Mouse (Mus musculus) embryonic facial prominence, embryonic 14.5 days (tissue): ENCODE measurements at regions not wholly inside any gene's neighbourhood (a gene's known extent, or its start where the extent isn't known, plus 50 kb on each side); places are given as distances from the start of the nearest gene placed in this dataset.

Experiments used
- ATAC-seq: fragments of 200-750 bp; cut with Nextera tagmentation; 2 replicates; pipeline ENCODE4 v1.8.0; 2017; ENCODE audit warnings: low read depth, moderate number of reproducible peaks, moderate TSS enrichment
- DNase-seq: peaks from one replicate; pipeline ENCODE4 v3.0.0-alpha.2; 2015; ENCODE audit warnings: low spot score
- H3K27ac ChIP-seq: fragments of 300-500 bp; sonication (generic); replicated peaks from 2 replicates; pipeline ENCODE4 v1.5.1; 2014; ENCODE audit warnings: low read depth, mild to moderate bottlenecking, low read length, moderate library complexity
- H3K27me3 ChIP-seq: fragments of 300-500 bp; sonication (generic); replicated peaks from 2 replicates; pipeline ENCODE4 v1.6.1; 2014; ENCODE audit warnings: low read length; ENCODE audit not compliant: control insufficient read depth, insufficient read depth
- H3K36me3 ChIP-seq: fragments of 300-500 bp; sonication (generic); 2 replicates; pipeline ENCODE4 v1.6.1; 2014; ENCODE audit warnings: low read length, mixed read lengths; ENCODE audit not compliant: control insufficient read depth, insufficient read depth
- H3K4me1 ChIP-seq: fragments of 300-500 bp; sonication (generic); 2 replicates; pipeline ENCODE4 v1.6.1; 2014; ENCODE audit warnings: antibody characterized with exemption, low read length; ENCODE audit not compliant: control insufficient read depth, insufficient read depth
- H3K4me2 ChIP-seq: fragments of 300-500 bp; sonication (generic); 2 replicates; pipeline ENCODE4 v1.6.1; 2014; ENCODE audit warnings: low read depth, mild to moderate bottlenecking, low read length, moderate library complexity, mixed read lengths
- H3K4me3 ChIP-seq: fragments of 300-500 bp; sonication (generic); 2 replicates; pipeline ENCODE4 v1.5.1; 2014; ENCODE audit warnings: low read depth, mild to moderate bottlenecking, low read length
- H3K9ac ChIP-seq: fragments of 300-500 bp; sonication (generic); 2 replicates; pipeline ENCODE4 v1.6.1; 2014; ENCODE audit warnings: low read depth, mild to moderate bottlenecking, low read length, moderate library complexity, mixed read lengths
- H3K9me3 ChIP-seq: fragments of 300-500 bp; sonication (generic); 2 replicates; pipeline ENCODE4 v1.6.1; 2016; ENCODE audit warnings: low read length; ENCODE audit not compliant: control insufficient read depth
- WGBS: fragments of 180-500 bp; shearing (Covaris S2); extraction: QIAGEN DNeasy Blood & Tissue Kit; methylation state at CpG from one replicate; pipeline ENCODE4 v1.1.7; 2014; 5-methylcytosine and 5-hydroxymethylcytosine counted together

DNA sequence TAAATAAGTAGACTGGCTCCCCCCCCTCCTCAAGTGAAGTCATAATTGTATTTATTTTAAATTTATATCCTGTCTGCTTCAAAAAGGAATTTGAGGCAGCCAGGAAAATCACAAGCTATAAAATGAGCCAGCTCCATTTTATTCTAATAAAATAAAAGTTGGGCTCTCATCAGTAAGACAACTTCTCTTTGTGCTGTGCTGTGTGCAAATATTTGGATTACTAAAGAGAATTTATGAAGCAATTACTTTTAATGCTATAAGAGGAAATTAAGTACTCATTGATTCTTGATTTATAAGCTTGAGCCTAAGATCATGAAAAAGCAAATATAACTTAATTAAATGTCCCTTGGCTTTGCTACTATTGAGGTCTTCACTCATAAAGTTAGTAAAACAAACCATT, 193.4 kb upstream of the Ctbp2 start:
- H3K36me3 ChIP-seq = no peaks in the 10 kb centered on the region
- H3K4me2 ChIP-seq = no peak overlapping the region
- no peaks in the 10 kb centered on the region for H3K27me3 ChIP-seq
- ATAC-seq = no peak
- no peak overlapping the region for H3K9ac ChIP-seq
- H3K27ac ChIP-seq = no peak overlapping the region
- H3K4me3 ChIP-seq = no peak overlapping the region
- no peaks in the 10 kb centered on the region for H3K4me1 ChIP-seq
- DNase-seq = no peak
- H3K9me3 ChIP-seq = no peaks in the 10 kb centered on the region

DNA sequence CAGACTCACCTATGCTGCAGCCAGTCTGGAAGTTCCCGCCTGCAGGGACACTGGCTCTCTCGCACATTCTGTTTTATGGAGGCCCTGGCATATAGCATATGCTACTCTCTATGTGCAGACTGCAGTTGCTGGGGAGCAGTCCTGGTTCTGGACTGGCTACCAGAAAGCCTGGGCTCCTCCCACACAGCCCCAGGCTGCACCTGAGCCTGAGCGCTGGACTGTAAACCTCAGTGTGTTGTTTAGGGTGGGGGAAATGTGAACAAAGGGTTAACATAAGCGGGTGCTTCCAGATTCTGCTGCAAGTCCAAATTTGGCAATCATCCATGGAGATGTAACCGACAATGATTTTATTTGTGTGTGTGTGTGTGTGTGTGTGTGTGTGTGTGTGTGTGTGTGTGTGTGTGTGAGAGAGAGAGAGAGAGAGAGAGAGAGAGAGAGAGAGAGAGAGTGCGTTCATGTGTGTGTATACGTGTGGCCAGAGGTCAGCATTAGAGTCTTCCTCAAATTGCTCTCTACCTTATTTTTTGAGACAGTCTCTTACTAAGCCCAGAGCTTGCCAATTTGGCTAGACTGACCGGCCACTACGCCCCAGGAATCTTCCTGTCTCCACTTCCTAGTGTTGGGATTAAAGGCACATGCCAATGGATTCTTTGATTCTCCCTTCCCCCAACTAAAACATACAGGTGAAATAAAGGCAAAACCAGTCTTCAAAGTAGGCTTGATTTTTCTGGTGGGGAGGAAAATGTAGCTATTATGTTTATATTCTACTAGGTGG, 192.7 kb upstream of the Ctbp2 start:
- DNase-seq (no peak), ATAC-seq (no peak)
- Histone ChIP-seq H3K27me3 (no peaks in the 10 kb centered on the region), H3K36me3 (no peaks in the 10 kb centered on the region), H3K4me2 (no peak overlapping the region), H3K9me3 (no peaks in the 10 kb centered on the region), H3K9ac (no peak overlapping the region), H3K4me3 (no peak overlapping the region), H3K27ac (no peak overlapping the region), H3K4me1 (no peaks in the 10 kb centered on the region)
- 35% methylated on average over 9 of the region's 9 CpGs for WGBS

DNA sequence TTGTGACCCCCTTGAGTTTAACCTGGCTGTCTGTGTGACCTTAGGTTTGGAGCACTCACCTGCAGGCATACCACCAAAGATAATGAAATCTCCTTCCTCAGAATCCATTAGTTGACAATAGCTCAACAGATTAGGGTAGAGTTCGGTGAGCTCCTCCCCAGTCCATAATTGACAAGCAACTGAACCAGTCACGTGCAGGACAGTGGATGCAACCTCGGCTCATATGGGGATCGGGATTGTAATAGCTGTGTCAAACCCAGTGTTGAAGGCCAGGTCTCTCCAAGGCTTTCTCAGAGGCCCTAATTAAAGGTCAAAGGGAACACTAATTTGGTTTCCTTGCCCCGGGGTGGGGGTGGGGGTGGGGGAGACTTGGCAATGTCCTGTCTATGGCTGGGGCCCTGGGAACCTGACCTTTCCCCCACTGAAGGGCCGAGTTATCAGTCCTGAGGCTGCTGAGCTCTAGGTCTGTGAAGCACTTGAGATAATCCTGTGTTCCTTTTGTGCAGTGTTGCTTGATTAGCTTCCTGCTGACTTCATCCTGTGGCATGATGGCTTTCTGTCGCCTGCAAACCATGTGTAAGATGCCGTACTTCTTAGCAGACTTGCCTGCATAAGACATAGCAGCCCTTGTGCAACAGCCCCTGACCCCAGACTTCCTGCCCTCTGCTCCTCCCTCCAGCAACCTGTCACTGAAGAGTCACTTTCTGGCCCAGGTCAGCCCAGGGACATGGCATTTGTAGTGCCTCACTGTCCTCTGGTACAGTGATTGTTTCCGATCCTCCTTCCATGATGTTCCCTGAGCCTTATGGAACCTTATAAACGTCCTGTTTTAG, 191.3 kb upstream of the Ctbp2 start:
- DNase-seq (no peak), ATAC-seq (no peak)
- Histone ChIP-seq H3K4me2 (no peak overlapping the region), H3K27me3 (no peaks in the 10 kb centered on the region), H3K9ac (no peak overlapping the region), H3K4me1 (no peaks in the 10 kb centered on the region), H3K27ac (no peak overlapping the region), H3K36me3 (no peaks in the 10 kb centered on the region), H3K4me3 (no peak overlapping the region), H3K9me3 (no peaks in the 10 kb centered on the region)
- 31% methylated on average over 10 of the region's 10 CpGs for WGBS

DNA sequence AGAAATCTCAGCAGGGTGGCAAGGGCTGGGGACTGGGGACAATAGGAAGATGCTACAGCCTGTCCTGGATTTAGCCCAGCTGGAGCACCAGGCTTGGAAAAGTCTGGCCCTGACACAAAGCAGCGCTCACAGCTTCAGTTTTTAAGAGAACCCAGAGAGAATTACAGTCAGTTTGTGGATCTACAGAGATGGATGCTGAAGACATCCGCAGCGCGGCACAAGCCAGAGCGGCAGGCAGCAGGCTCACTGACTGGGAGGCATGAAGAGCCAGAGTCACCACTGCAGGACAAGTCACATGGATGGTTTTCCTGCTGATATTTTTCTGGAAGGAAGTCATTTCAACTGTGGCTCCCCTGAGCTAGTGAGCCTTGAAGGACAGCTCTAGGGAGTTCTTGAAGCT, 189.0 kb upstream of the Ctbp2 start:
- no peak overlapping the region for H3K4me2 ChIP-seq
- H3K27ac ChIP-seq = no peak overlapping the region
- WGBS = 38% methylated on average over 5 of the region's 5 CpGs
- DNase-seq = no peak
- no peak overlapping the region for H3K4me3 ChIP-seq
- no peak for ATAC-seq
- no peaks in the 10 kb centered on the region for H3K27me3 ChIP-seq
- no peaks in the 10 kb centered on the region for H3K9me3 ChIP-seq
- H3K9ac ChIP-seq = no peak overlapping the region
- H3K36me3 ChIP-seq = no peaks in the 10 kb centered on the region
- no peaks in the 10 kb centered on the region for H3K4me1 ChIP-seq

DNA sequence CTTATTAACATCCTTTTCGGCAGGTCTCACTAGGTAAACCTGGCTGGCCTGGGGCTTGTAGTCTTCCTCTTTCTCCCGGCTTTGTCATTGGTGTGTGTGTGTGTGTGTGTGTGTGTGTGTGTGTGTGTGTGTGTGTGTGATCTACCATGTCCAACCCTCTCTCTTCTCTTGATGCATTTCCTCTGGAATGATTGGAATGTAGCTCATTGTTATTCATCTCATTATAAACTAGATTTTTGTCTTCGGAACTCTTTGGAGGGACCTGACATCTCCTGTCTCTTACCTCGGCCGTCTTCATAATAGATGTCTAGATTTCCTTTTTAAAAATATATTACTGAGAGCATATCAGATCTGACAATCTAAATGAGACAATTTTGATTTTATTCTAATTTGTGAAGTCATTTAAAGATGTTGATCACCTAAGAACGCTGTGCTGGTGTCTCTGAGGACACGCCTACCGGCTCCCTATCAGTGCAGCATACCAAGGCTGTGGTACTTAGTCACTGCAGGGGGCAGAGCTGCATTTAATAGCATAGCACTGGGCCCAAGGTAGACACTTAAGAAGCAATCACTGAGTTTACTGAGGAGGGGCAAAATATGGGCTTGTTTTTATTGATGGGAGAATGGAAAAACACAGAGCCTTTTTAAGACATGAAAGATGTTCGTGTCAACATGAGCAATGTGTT, 187.1 kb upstream of the Ctbp2 start:
- no peak for DNase-seq

DNA sequence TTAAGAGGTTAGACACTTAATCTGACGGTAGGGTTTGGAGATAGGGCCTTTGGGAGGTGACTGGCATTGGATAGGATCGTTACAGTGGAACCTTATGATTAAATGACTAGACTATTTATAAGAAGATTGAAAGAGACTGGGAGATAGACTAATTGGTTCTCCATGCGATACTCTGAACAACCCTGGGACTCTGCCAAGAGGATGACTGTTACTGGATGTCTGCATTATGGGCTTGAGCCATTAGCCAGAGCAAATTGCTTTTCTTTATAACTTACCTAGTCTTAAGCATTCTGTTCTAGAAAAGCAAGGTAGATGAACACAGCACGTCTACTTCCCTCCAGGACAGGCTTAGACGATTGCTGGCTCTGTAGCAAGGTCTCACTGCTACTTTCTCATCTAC, 180.3 kb upstream of the Ctbp2 start:
- H3K4me1 ChIP-seq = no peaks in the 10 kb centered on the region
- H3K9ac ChIP-seq = no peak overlapping the region
- H3K36me3 ChIP-seq = no peaks in the 10 kb centered on the region
- ATAC-seq = no peak
- no peak overlapping the region for H3K4me2 ChIP-seq
- peak; percentile 13 for DNase-seq
- no peaks in the 10 kb centered on the region for H3K9me3 ChIP-seq
- no peak overlapping the region for H3K27ac ChIP-seq
- no peaks in the 10 kb centered on the region for H3K27me3 ChIP-seq
- no peak overlapping the region for H3K4me3 ChIP-seq
- 59% methylated on average over 5 of the region's 5 CpGs for WGBS

More for the DNA sequence above, 187.1 kb upstream of the Ctbp2 start:
- WGBS = 47% methylated on average over 9 of the region's 9 CpGs
- Histone ChIP-seq H3K4me1 (no peaks in the 10 kb centered on the region), H3K4me3 (no peak overlapping the region), H3K9me3 (no peaks in the 10 kb centered on the region), H3K27ac (no peak overlapping the region), H3K9ac (no peak overlapping the region), H3K36me3 (no peaks in the 10 kb centered on the region), H3K27me3 (no peaks in the 10 kb centered on the region), H3K4me2 (no peak overlapping the region)
- no peak for ATAC-seq

DNA sequence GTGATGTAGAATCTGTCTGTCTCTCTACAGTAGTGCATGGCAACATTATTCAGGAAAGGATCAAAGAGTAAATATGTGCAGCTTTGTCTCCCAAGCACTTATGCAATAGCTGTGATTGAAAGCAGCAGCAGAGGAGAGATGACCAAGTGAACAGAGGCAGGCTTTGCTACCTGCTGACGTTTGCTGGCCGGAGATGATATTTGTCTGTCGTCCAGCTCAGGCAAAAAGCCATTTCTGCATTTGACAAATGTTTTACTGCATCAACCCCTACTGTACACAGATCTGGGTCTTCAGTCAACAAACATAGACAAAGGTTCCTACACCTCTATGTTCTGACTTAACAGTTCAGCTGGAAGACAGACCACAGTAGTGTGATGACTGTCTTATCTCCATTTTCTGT, 166.3 kb upstream of the Ctbp2 start:
- Histone ChIP-seq H3K4me2 (no peak overlapping the region), H3K9me3 (0 out of 2 replicates have a peak, but pooled peaks cover 3% of the 10 kb centered on the region), H3K36me3 (no peaks in the 10 kb centered on the region), H3K4me1 (no peaks in the 10 kb centered on the region), H3K4me3 (no peak overlapping the region), H3K9ac (no peak overlapping the region), H3K27ac (no peak overlapping the region), H3K27me3 (no peaks in the 10 kb centered on the region)
- no peak for ATAC-seq
- DNase-seq = no peak
- 88% methylated on average over 3 of the region's 3 CpGs for WGBS

DNA sequence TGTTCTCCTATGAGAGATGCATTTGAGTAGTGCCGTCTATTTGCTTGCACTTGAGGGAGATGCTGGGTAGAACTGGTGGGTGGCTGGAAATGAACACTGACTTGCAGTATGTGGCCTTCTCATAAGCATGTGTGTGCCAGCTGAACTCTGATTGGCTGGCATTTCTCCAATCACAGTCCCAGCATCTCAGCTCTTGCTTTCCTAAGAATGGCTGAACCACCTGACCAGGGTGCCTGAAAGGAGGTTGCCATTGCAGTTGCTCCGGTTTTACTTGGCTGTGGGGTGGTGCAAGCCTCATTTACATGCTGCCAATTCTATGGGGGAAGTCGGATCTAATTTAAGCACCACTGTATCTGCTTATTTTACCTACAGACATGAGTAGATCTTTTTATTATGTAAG, 164.1 kb upstream of the Ctbp2 start:
- Histone ChIP-seq H3K9ac (no peak overlapping the region), H3K4me3 (no peak overlapping the region), H3K4me2 (no peak overlapping the region), H3K27ac (no peak overlapping the region), H3K9me3 (0 out of 2 replicates have a peak, but pooled peaks cover 3% of the 10 kb centered on the region), H3K27me3 (no peaks in the 10 kb centered on the region), H3K36me3 (no peaks in the 10 kb centered on the region), H3K4me1 (no peaks in the 10 kb centered on the region)
- DNase-seq = no peak
- no peak for ATAC-seq
- 73% methylated on average over 3 of the region's 3 CpGs for WGBS
